Mouse (Mus musculus) testis, adult 10 weeks (tissue): ENCODE results near the gene Entpd4b. TPM values are rescaled to one million over a fixed set of nuclear protein-coding genes. Genes with fewer than 3 reads are reported as not detected.

Source experiments
- polyA plus RNA-seq: library from polyadenylated mRNA; stranded (reverse); fragments of 350-450 nt; fragmentation: Illumina TruSeq; extraction: RNeasy Lipid Tissue Mini Kit (QIAGEN cat#74804); gene quantifications from one replicate; pipeline ENCODE4 v1.2.3, GENCODE M21; 2014; ENCODE audit warnings: low read depth, low replicate concordance

Gene Entpd4b
- 19.5 TPM for polyA plus RNA-seq

GRCm38 (mm10) chr14:69555110-69555831, at the start of gene Entpd4b:
Entpd4b (plus strand) TSS chr14:69555424.

GRCm38 (mm10) chr14:69512449-69512848, 42.8 kb upstream of the Entpd4b start, which contains the start of gene Gm27179:
Gm27179 (minus strand) TSS chr14:69512549.

Other genes with a start within 250 kb of the Entpd4b start
- gene Gm16867, start 52.1 kb upstream of the Entpd4b start, polyA plus RNA-seq: 5.8 TPM
- gene Gm27179, start 42.9 kb upstream of the Entpd4b start, polyA plus RNA-seq: 0.20 TPM